Mouse (Mus musculus): ENCODE results near the gene Lamb1.

The Lamb1 gene

DNA sequence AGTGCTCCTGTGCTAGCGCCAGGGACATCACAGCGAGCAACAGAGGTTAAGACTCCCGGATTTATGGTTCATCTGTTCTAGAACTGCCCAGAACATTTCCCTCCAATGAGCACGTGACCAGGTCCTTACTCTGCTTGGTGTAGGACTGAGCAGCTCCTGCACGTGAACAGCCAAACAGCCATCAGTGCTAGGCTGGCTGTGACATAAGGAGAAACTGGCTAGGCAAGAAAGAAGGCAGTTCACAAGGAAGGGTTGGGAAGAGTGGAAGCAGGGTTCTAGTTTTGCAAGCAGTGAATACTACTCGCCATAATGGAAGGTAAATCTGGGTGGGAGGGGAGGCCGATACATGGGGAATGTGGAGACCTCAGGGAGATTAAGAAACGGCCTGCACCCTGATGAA lies 10.1 kb upstream of the Lamb1 start:
- no peak for DNase-seq (ENCODE audit: low read depth)

DNA sequence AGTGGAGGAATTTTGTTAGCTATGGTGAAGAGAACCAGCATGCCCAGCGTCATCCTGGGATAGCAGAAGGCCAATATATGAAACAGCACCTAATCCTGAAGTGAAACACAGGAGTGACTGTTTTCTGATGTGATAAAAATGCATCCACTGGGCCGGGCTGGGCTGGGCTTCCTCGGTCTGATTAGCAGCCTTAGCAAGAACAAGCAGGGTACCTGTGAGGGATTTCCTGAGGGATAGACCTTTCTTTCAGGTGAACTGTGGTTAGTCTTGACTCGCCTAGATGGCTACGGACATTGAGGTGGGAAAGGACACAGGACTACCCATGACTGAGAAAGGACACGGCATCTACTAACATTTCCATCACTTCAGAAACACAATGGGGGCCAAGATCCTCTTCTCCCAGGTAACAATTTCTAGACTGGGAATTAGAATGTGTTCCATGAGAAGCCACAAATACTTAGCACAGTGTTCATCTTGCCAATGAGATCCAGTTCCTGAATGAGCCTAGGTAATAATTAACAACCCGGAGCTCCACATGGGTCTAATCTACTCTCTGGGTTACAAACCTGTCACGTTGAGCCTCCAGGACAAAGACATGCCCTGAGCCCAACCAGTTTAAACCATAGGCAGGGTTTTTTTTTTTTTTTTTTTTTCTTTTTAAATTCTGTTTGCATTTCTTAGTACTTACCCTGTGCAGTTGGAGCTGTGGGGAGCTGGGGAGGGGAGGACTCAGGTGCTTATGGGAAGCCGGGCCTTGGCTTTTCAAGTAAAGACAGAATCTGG lies 8.7 kb upstream of the Lamb1 start:
- DNase-seq (ENCODE audit: low read depth): no peak

DNA sequence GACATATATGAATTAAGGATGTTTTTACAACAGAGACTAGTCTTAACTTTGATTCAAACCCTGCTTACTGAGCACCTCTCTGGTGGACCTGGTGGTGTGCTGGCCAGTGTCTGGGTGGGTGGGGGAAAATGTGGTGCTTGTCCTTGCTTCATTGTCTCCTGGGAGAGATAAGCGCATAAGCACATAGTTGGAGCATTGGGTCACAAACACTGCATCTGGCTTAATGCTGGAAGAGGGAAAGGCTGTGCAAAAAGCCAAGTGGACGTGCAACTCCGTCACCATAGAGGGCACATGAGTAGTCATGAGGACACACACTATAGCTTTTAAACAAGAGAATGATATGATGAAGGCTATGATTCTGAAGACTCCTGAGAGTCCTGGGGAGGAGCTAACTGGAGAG lies 3.2 kb upstream of the Lamb1 start:
- no peak for DNase-seq (ENCODE audit: low read depth)

GRCm38 (mm10) chr12:31263921-31264320 lies 1.1 kb upstream of the Lamb1 start:
- DNase-seq (ENCODE audit: low read depth): no peak

- no peak for DNase-seq (ENCODE audit: low read depth)
These were observed 843 bp downstream of the Lamb1 start for GRCm38 (mm10) chr12:31265722-31266431.

- DNase-seq (ENCODE audit: low read depth): no peak
These were observed 1.7 kb downstream of the Lamb1 start for GRCm38 (mm10) chr12:31266686-31267085.

DNA sequence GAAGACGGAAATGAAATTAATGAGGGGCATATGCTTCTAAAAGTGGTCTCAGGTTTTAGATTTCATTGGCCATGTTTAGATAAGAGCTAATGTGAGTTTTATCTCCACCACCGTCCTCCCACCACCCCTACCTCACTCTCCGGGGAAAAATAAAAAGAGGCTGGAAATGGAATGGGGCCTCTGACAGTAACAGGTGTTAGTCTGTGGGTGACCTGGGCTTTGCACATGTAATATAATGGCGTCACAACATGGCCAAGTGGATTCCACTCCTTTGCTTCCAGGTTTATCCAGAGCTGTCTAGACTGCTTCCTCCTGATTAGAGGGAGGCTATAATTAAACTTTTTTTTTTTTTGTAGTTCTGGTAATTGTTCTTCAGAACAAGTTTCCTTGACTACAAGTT lies 2.3 kb downstream of the Lamb1 start:
- no peak for DNase-seq (ENCODE audit: low read depth)

DNA sequence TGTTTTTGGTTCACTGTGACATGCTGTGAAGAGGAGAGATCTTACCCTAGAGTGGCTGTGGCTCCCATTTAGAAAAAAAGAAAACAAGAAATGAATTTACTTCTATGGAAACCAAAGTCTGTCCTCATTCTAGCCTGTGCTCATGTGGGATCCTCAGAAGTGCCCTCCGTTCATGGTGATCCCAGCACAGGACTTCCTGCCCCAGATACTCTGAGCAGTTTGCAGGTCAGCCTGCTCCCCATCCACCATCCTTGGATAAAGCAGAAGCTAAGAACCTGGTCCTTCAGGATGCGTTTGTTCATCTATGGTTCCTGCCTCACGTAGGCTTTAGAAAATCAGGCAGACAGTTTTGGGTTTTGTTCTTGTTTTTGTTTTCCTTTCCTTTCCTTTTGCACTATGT lies 3.3 kb downstream of the Lamb1 start:
- DNase-seq (ENCODE audit: low read depth): no peak

- no peak for DNase-seq (ENCODE audit: low read depth)
These were observed 4.1 kb downstream of the Lamb1 start for GRCm38 (mm10) chr12:31269020-31269597.

DNA sequence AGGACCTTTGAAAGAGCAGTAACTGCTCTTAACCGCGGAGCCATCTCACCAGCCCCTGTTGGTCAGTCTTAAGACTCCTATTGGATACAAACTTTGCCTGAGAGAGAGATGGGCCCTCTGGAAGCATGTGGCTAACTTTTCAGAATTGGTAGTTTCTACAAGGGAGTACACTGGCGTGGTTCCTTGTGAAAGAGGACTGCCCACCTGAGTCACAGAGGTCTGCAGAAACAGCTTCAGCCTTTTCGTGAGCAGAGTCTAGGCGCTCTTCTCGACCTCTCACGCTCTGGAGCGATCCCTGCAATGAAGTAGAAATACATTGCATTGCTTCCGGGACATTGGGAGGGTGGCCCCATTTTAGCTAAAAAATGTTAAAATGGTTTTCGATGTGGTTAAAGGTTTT lies 5.3 kb downstream of the Lamb1 start:
- no peak for DNase-seq (ENCODE audit: low read depth)

DNA sequence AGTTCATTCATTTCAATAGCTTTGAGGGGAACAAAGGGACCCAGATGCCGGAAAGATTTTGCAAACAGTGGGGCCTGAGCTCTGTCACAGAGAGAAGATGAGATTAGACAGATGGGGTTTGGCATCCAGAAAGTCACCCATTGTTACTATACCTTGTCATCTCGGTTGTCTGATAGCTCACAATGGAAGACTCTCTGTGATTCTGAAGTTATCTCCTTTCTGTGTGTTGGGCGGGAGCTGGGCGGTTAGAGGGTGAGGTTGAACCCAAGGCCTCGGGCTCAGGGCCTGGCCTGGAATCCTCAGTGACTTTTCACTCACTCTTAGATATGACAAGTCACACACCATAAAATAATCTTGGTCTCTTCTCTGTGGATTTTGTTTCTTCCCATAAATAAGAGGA lies 5.7 kb downstream of the Lamb1 start:
- no peak for DNase-seq (ENCODE audit: low read depth)

GRCm38 (mm10) chr12:31271361-31272011 lies 6.5 kb downstream of the Lamb1 start:
- DNase-seq (ENCODE audit: low read depth): no peak

GRCm38 (mm10) chr12:31272012-31272735 lies 7.1 kb downstream of the Lamb1 start:
- DNase-seq (ENCODE audit: low read depth): no peak

GRCm38 (mm10) chr12:31272846-31273245 lies 7.8 kb downstream of the Lamb1 start:
- DNase-seq (ENCODE audit: low read depth): no peak

DNA sequence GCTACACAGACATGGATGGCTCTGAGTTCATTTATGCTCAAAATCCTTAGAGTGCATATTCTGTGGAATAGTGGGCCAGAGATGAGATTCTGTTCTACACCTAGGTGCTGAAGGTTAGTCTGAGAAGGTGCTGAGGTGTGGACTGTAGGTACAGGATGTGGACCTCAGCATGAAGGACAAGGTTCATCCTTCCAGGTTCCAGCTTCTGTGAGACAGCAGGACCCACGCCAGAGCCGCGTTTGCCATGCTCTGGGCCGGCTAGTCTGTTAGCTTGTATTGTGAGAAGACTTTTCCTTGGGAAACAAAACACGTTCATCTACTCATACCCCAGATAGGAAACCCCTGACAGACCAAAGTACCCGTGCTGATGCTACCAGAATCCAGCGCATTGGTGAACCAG lies 8.6 kb downstream of the Lamb1 start:
- DNase-seq (ENCODE audit: low read depth): no peak

GRCm38 (mm10) chr12:31275411-31275810 lies 10.4 kb downstream of the Lamb1 start:
- no peak for DNase-seq (ENCODE audit: low read depth)

- no peak for DNase-seq (ENCODE audit: low read depth)
These were observed 13.2 kb downstream of the Lamb1 start for GRCm38 (mm10) chr12:31278270-31278669.

DNA sequence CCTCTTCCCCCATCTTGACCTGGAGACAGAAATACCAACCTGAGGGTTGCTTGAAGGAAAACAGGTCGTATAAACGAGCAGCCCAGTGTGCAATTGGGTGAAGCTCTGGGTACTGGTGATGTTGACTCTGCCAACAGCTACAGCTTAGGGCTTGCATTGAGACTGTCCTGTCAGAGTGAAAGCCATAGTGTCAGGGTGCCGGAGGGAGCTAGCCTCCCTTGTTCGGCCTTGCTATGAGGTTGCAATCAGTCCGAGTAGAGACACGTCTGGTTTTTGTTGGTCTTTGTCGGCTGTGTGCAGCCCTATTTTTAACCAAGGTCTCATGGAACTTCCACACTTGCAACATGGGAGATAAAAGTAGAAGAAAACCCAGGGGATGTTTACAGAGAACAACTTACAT lies 15.3 kb downstream of the Lamb1 start:
- DNase-seq (ENCODE audit: low read depth): no peak

GRCm38 (mm10) chr12:31281100-31281591 lies 16.1 kb downstream of the Lamb1 start:
- no peak for DNase-seq (ENCODE audit: low read depth)

- no peak for DNase-seq (ENCODE audit: low read depth)
These were observed 17.2 kb downstream of the Lamb1 start for GRCm38 (mm10) chr12:31282241-31282640.

- DNase-seq (ENCODE audit: low read depth): no peak
These were observed 18.1 kb downstream of the Lamb1 start for GRCm38 (mm10) chr12:31283131-31283530.

DNA sequence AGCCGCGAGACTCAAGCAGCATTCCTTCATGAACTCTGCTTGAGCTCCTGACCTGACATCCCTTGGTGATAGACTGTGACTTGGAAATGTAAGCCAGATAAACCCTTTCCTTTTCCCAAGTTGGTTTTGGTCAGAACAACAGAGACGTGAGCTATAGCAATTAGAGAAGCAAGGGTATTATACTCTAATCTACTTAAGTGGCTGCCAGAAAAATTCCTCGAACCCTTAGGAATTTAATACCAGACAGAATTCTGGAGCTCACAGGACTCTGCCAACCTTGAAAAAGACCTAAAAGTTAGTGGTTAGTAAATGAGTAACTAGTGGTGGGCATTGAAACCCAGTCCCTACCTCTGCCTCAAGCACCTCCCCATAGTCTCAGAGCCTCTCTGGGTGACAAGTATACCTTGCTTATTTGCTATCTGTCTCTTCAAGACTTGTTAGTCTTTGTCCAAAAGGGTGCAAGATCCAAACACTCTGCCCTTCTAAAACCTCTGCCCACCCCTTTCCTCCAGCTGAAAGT lies 18.6 kb downstream of the Lamb1 start:
- no peak for DNase-seq (ENCODE audit: low read depth)

All from c-Kit-positive CD71-positive TER-119-negative erythroid progenitor cells, embryonic 14.5 days (primary cell).